Mouse (Mus musculus) liver, embryonic 16.5 days (tissue): Measurements from ENCODE around the gene Plekhm2. TPM values are rescaled to one million over a fixed set of nuclear protein-coding genes. Genes with fewer than 3 reads are reported as not detected.
A peak's percentile ranks its signal among the peaks of the same experiment; 100 is the strongest.

ENCODE experiments used
- ATAC-seq: fragments of 200-750 bp; cut with Nextera tagmentation; 2 replicates; pipeline ENCODE4 v1.8.0; 2017; ENCODE audit warnings: low read depth, mild to moderate bottlenecking, moderate number of reproducible peaks, moderate library complexity
- H3K27ac ChIP-seq: fragments of 300-500 bp; sonication (generic); 2 replicates; pipeline ENCODE4 v1.5.1; 2014; ENCODE audit warnings: mild to moderate bottlenecking, low read length
- H3K27me3 ChIP-seq: fragments of 300-500 bp; sonication (generic); 2 replicates; pipeline ENCODE4 v1.6.1; 2014; ENCODE audit warnings: low read depth, low read length, mixed read lengths; ENCODE audit not compliant: control insufficient read depth, insufficient read depth
- H3K36me3 ChIP-seq: fragments of 300-500 bp; sonication (generic); 2 replicates; pipeline ENCODE4 v1.6.1; 2014; ENCODE audit warnings: mild to moderate bottlenecking; ENCODE audit not compliant: control insufficient read depth, insufficient read depth
- H3K4me1 ChIP-seq: fragments of 300-500 bp; sonication (generic); 2 replicates; pipeline ENCODE4 v1.6.1; 2014; ENCODE audit warnings: low read depth, low read length, mixed read lengths; ENCODE audit not compliant: control insufficient read depth
- H3K4me2 ChIP-seq: fragments of 300-500 bp; sonication (generic); 2 replicates; pipeline ENCODE4 v1.6.1; 2014; ENCODE audit warnings: low read depth, low read length, mixed read lengths
- H3K4me3 ChIP-seq: fragments of 300-500 bp; sonication (generic); 2 replicates; pipeline ENCODE4 v1.5.1; 2014; ENCODE audit warnings: low read depth, mild to moderate bottlenecking, low read length
- H3K9ac ChIP-seq: fragments of 300-500 bp; sonication (generic); 2 replicates; pipeline ENCODE4 v1.6.1; 2014; ENCODE audit warnings: low read depth, low read length
- H3K9me3 ChIP-seq: fragments of 300-500 bp; sonication (generic); replicated peaks from 2 replicates; pipeline ENCODE4 v1.6.1; 2016; ENCODE audit warnings: low read length; ENCODE audit not compliant: control insufficient read depth
- WGBS: fragments of 180-500 bp; shearing (Covaris S2); extraction: QIAGEN DNeasy Blood & Tissue Kit; methylation state at CpG from one replicate; pipeline ENCODE4 v1.1.7; 2014; ENCODE audit not compliant: insufficient replicate concordance; 5-methylcytosine and 5-hydroxymethylcytosine counted together
- polyA plus RNA-seq: library from polyadenylated mRNA; unstranded; fragments of >200 nt; fragmentation: Nextera tagmentation; extraction: Ambion mirVana; gene quantifications from 2 replicates; pipeline ENCODE4 v1.2.1, GENCODE M21; 2015

The Plekhm2 gene
- polyA plus RNA-seq, 1 experiment from 2014 or later = 1.0 TPM

DNA sequence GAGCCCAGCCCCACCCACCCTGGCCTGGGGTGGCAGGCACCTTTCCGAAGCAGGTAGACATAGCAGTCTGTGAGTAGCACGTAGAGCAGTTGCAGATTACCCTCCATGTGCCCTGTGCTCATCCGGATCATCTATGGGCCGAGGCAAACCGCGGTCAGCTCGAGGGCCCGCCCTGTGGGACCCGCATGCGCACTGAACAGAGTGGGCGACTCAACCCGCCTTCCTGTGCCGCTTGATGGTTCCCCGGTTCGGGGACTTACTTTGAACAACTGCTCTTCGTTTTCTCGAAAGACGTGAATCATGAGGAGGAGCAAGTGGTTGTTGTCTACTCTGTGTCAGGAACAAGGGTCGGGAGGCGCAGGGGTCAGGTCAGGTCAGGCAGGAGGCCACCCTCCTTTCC is 33.4 kb downstream of the Plekhm2 start:
- Histone ChIP-seq H3K4me2 (no peak overlapping the region), H3K27me3 (no peaks in the 10 kb centered on the region), H3K4me1 (no peaks in the 10 kb centered on the region), H3K4me3 (no peak overlapping the region), H3K9me3 (no peaks in the 10 kb centered on the region), H3K27ac (no peak overlapping the region), H3K9ac (no peak overlapping the region), H3K36me3 (peaks cover 15% of the 10 kb centered on the region)
- ATAC-seq = no peak
- 84% methylated on average over 20 of the region's 20 CpGs for WGBS

DNA sequence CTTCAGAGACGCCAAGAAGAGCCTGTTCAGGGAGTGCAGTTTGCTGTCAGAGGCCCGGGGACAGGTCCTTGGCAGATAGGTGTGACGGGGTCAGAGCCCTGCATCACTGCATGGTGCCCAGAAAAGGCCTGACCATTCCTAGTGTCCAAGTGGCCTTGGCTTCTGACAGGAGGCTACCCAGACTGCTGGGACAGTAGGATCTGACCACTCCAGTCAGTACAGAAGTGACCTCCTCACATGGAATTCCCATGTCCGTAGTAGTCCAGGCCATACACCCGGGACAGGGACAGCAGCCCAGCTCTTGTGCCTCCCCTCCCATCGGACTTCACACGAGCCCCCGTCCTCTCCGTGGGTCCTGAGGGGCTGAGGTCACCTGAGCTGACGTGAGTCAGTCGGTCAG is 34.7 kb downstream of the Plekhm2 start:
- no peaks in the 10 kb centered on the region for H3K27me3 ChIP-seq
- peaks cover 15% of the 10 kb centered on the region for H3K36me3 ChIP-seq

GRCm38 (mm10) chr4:141628661-141629060 is 36.0 kb downstream of the Plekhm2 start:
- no peak for ATAC-seq
- peaks cover 15% of the 10 kb centered on the region for H3K36me3 ChIP-seq
- no peak overlapping the region for H3K9ac ChIP-seq
- H3K27me3 ChIP-seq = no peaks in the 10 kb centered on the region
- no peak overlapping the region for H3K27ac ChIP-seq
- H3K9me3 ChIP-seq = no peaks in the 10 kb centered on the region
- WGBS = 72% methylated on average over 14 of the region's 14 CpGs
- no peaks in the 10 kb centered on the region for H3K4me1 ChIP-seq
- no peak overlapping the region for H3K4me3 ChIP-seq
- no peak overlapping the region for H3K4me2 ChIP-seq

More for the DNA sequence above, 34.7 kb downstream of the Plekhm2 start:
- Histone ChIP-seq H3K9ac (no peak overlapping the region), H3K4me3 (no peak overlapping the region), H3K4me1 (no peaks in the 10 kb centered on the region), H3K4me2 (no peak overlapping the region), H3K27ac (no peak overlapping the region), H3K9me3 (no peaks in the 10 kb centered on the region)
- WGBS = 80% methylated on average over 11 of the region's 11 CpGs
- no peak for ATAC-seq

GRCm38 (mm10) chr4:141627502-141627901 is 37.2 kb downstream of the Plekhm2 start:
- H3K9me3 ChIP-seq = no peaks in the 10 kb centered on the region
- no peak for ATAC-seq
- no peak overlapping the region for H3K4me2 ChIP-seq
- no peak overlapping the region for H3K9ac ChIP-seq
- H3K4me3 ChIP-seq = no peak overlapping the region
- H3K27ac ChIP-seq = no peak overlapping the region
- 75% methylated on average over 5 of the region's 5 CpGs for WGBS
- H3K4me1 ChIP-seq = no peaks in the 10 kb centered on the region; the same call in 1 of the 2 replicates
- peaks cover 15% of the 10 kb centered on the region for H3K36me3 ChIP-seq
- H3K27me3 ChIP-seq = no peaks in the 10 kb centered on the region

DNA sequence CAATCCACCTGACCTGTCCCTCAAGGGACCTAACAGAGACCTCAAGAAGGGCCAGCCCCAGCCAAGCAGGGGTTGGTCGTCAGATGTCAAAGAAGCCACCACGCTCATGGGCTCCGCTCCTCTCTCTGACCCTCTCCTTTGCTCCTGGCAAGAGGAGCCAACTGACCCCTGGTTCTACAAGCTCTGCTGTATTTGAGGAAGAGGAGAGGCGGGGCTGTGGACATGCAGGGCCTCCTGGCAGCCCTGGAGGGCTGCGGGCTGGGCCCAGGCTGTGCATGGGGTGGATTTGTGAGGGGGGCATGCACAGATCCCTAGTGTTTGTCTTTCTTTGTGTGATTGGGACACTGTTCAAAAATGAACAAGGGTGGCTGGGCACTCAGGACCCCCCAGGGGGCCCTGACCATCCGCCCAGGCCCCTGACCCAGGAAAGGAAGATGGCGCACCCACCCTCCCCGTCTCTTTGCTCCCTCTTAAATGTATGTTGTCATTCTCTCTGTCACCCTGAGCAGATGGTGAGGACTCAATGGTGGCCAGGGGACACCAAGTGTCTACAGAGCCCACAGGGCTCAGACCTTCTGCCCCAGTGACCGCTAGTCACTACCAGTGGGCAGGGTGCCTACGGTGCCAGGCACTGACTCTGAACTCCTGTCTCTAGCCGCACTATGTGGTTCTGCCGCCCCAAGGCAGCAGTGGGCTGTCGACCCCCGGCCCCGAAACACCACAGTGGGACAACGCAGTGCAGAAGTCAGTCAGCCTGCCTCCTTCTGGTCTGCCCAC is 38.7 kb downstream of the Plekhm2 start:
- H3K36me3 ChIP-seq = 0 out of 2 replicates have a peak, but pooled peaks cover 6% of the 10 kb centered on the region
- H3K27ac ChIP-seq = no peak overlapping the region
- no peaks in the 10 kb centered on the region; the same call in 1 of the 2 replicates for H3K4me1 ChIP-seq
- no peak for ATAC-seq
- H3K4me3 ChIP-seq = no peak overlapping the region
- no peaks in the 10 kb centered on the region for H3K27me3 ChIP-seq
- H3K4me2 ChIP-seq = no peak overlapping the region
- no peak overlapping the region for H3K9ac ChIP-seq
- 76% methylated on average over 16 of the region's 16 CpGs for WGBS
- no peaks in the 10 kb centered on the region for H3K9me3 ChIP-seq

- no peaks in the 10 kb centered on the region for H3K9me3 ChIP-seq
- no peaks in the 10 kb centered on the region for H3K27me3 ChIP-seq
- no peak overlapping the region for H3K4me3 ChIP-seq
- WGBS = 64% methylated on average over 19 of the region's 19 CpGs
- no peak for ATAC-seq
- no peaks in the 10 kb centered on the region; the same call in 1 of the 2 replicates for H3K4me1 ChIP-seq
- H3K9ac ChIP-seq = no peak overlapping the region
- no peak overlapping the region for H3K27ac ChIP-seq
- 0 out of 2 replicates have a peak, but pooled peaks cover 6% of the 10 kb centered on the region for H3K36me3 ChIP-seq
- H3K4me2 ChIP-seq = no peak overlapping the region
These were observed 39.5 kb downstream of the Plekhm2 start for GRCm38 (mm10) chr4:141624983-141625773.

GRCm38 (mm10) chr4:141624134-141624533 is 40.6 kb downstream of the Plekhm2 start:
- no peak overlapping the region for H3K27ac ChIP-seq
- H3K36me3 ChIP-seq = no peaks in the 10 kb centered on the region
- WGBS = 68% methylated on average over 8 of the region's 8 CpGs
- H3K4me2 ChIP-seq = no peak overlapping the region
- no peak overlapping the region for H3K9ac ChIP-seq
- no peaks in the 10 kb centered on the region; the same call in 1 of the 2 replicates for H3K4me1 ChIP-seq
- no peaks in the 10 kb centered on the region for H3K27me3 ChIP-seq
- H3K9me3 ChIP-seq = no peaks in the 10 kb centered on the region
- no peak overlapping the region for H3K4me3 ChIP-seq
- no peak for ATAC-seq

DNA sequence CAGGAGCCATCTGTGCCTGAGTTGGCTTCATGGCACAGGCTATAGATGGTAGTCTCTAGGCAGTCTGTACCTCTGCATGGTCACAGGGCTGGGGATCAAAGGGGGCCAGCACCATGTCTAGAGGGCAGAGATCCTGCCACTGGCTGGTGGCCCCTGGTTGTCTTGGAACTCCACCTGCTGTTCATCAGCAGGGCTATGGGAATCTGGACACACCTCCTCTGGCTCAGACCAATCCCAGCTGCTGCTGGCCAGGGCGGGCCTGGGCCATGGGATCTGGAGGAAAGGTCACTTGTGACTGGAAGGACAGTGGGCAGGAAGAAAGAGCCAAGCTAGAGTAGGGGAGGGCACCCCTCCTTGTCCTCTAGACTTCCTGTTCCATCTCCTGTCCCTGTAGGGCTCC is 41.0 kb downstream of the Plekhm2 start, which contains the start of gene Slc25a34:
TSS of gene Slc25a34 (minus strand) at position 156 of the 400 bp plus-strand sequence.
- peak; percentile 86 for ATAC-seq
- no peaks in the 10 kb centered on the region for H3K27me3 ChIP-seq
- H3K4me1 ChIP-seq = peaks cover 3% of the 10 kb centered on the region
- H3K36me3 ChIP-seq = no peaks in the 10 kb centered on the region
- WGBS = 60% methylated on average over 1 of the region's 1 CpGs
- no peak within 1 kb of the TSS for H3K4me2 ChIP-seq
- H3K4me3 ChIP-seq = no peak within 1 kb of the TSS
- H3K9ac ChIP-seq = no peak within 1 kb of the TSS
- H3K9me3 ChIP-seq = no peaks in the 10 kb centered on the region
- no peak within 1 kb of the TSS for H3K27ac ChIP-seq

- Histone ChIP-seq H3K9me3 (no peaks in the 10 kb centered on the region), H3K4me1 (peaks cover 6% of the 10 kb centered on the region), H3K4me2 (no peak overlapping the region), H3K27ac (no peak overlapping the region), H3K4me3 (no peak overlapping the region), H3K9ac (no peak overlapping the region), H3K27me3 (no peaks in the 10 kb centered on the region; the same call in 1 of the 2 replicates), H3K36me3 (no peaks in the 10 kb centered on the region)
- peak; percentile 16; the same call in 1 of the 2 replicates for ATAC-seq
- 69% methylated on average over 11 of the region's 11 CpGs for WGBS
These were observed 41.7 kb downstream of the Plekhm2 start for GRCm38 (mm10) chr4:141623037-141623436.
